Mouse (Mus musculus): Measurements from ENCODE around the gene Kcnk4. TPM values are rescaled to one million over a fixed set of nuclear protein-coding genes. Genes with fewer than 3 reads are reported as not detected.

Kcnk4 gene
- total RNA-seq, 2 experiments from 2014 or later, result 33.2 to 40.7 TPM

- intact Hi-C loops (cut with DNase I), result no loop called here
- no peak for DNase-seq (ENCODE audit: low spot score in 2 of 2)
Observed at GRCm38 (mm10) chr19:6969665-6970381, 35.5 kb upstream of the Kcnk4 start.

GRCm38 (mm10) chr19:6969291-6969664 is 35.0 kb upstream of the Kcnk4 start:
- intact Hi-C loops (cut with DNase I), result no loop called here

GRCm38 (mm10) chr19:6968491-6969271 is 34.4 kb upstream of the Kcnk4 start:
- DNase-seq (ENCODE audit: low spot score in 2 of 2), result no peak
- intact Hi-C loops (cut with DNase I), result no loop called here

More at GRCm38 (mm10) chr19:6969291-6969664, 35.0 kb upstream of the Kcnk4 start:
- DNase-seq (ENCODE audit: low spot score in 2 of 2), result no peak

- no peak for DNase-seq (ENCODE audit: low spot score in 2 of 2)
- intact Hi-C loops (cut with DNase I), result no loop called here
Observed at GRCm38 (mm10) chr19:6956461-6956860, 22.1 kb upstream of the Kcnk4 start.

GRCm38 (mm10) chr19:6955424-6955823 is 21.1 kb upstream of the Kcnk4 start:
- no peak for DNase-seq (ENCODE audit: low spot score in 2 of 2)
- intact Hi-C loops (cut with DNase I), result no loop called here

GRCm38 (mm10) chr19:6954046-6954445 is 19.7 kb upstream of the Kcnk4 start:
- DNase-seq (ENCODE audit: low spot score in 2 of 2), result no peak
- intact Hi-C loops (cut with DNase I), result no loop called here

GRCm38 (mm10) chr19:6952712-6953037 is 18.4 kb upstream of the Kcnk4 start:
- intact Hi-C loops (cut with DNase I), result no loop called here

GRCm38 (mm10) chr19:6951994-6952711 is 17.8 kb upstream of the Kcnk4 start:
- intact Hi-C loops (cut with DNase I), result loop anchor here (1.0 kb wide), 3 partner anchors 10 to 29 kb away; partner anchors contain the start of genes Gpr137 and Ppp1r14b
- DNase-seq (ENCODE audit: low spot score in 2 of 2), result peak; percentile 56 to 74

More at GRCm38 (mm10) chr19:6952712-6953037, 18.4 kb upstream of the Kcnk4 start:
- no peak for DNase-seq (ENCODE audit: low spot score in 2 of 2)

GRCm38 (mm10) chr19:6951381-6951968 is 17.2 kb upstream of the Kcnk4 start:
- DNase-seq (ENCODE audit: low spot score in 2 of 2), result peak; percentile 88 to 98
- intact Hi-C loops (cut with DNase I), result loop anchor here (1.0 kb wide), 3 partner anchors 9 to 28 kb away; partner anchors contain the start of genes Gpr137 and Ppp1r14b

- intact Hi-C loops (cut with DNase I), result loop anchor here (1.0 kb wide), 3 partner anchors 8 to 27 kb away; partner anchors contain the start of genes Gpr137 and Ppp1r14b
- peak; percentile 45 to 77 for DNase-seq (ENCODE audit: low spot score in 2 of 2)
Observed at GRCm38 (mm10) chr19:6950613-6951153, 16.4 kb upstream of the Kcnk4 start.

GRCm38 (mm10) chr19:6949951-6950350 is 15.6 kb upstream of the Kcnk4 start:
- intact Hi-C loops (cut with DNase I), result no loop called here
- no peak for DNase-seq (ENCODE audit: low spot score in 2 of 2)

- intact Hi-C loops (cut with DNase I), result no loop called here
- DNase-seq (ENCODE audit: low spot score in 2 of 2), result no peak
Observed at GRCm38 (mm10) chr19:6949532-6949931, 15.2 kb upstream of the Kcnk4 start.

- DNase-seq (ENCODE audit: low spot score in 2 of 2), result no peak
- intact Hi-C loops (cut with DNase I), result no loop called here
Observed at GRCm38 (mm10) chr19:6948186-6948585, 13.9 kb upstream of the Kcnk4 start.

- DNase-seq (ENCODE audit: low spot score in 2 of 2), result no peak
- intact Hi-C loops (cut with DNase I), result no loop called here
Observed at GRCm38 (mm10) chr19:6947742-6948141, 13.4 kb upstream of the Kcnk4 start.

- intact Hi-C loops (cut with DNase I), result loop anchor here (5.0 kb wide), 1 partner anchor 34 kb away; the partner anchor contains the start of gene Plcb3
- DNase-seq (ENCODE audit: low spot score in 2 of 2), result no peak
Observed at GRCm38 (mm10) chr19:6943709-6944108, 9.4 kb upstream of the Kcnk4 start.

GRCm38 (mm10) chr19:6942764-6943163 is 8.4 kb upstream of the Kcnk4 start:
- intact Hi-C loops (cut with DNase I), result loop anchor here (1.0 to 5.0 kb wide), 2 partner anchors 9 to 35 kb away; partner anchors contain the start of gene Plcb3

GRCm38 (mm10) chr19:6942249-6942691 is 8.0 kb upstream of the Kcnk4 start, which contains the start of gene Gpr137:
TSS of gene Gpr137 (minus strand) at chr19:6942480.
- peak; percentile 92 to 96 for DNase-seq (ENCODE audit: low spot score in 2 of 2)
- intact Hi-C loops (cut with DNase I), result loop anchor here (1.0 to 5.0 kb wide), 2 partner anchors 9 to 35 kb away; partner anchors contain the start of gene Plcb3

More at GRCm38 (mm10) chr19:6942764-6943163, 8.4 kb upstream of the Kcnk4 start:
- DNase-seq (ENCODE audit: low spot score in 2 of 2), result no peak

- peak; percentile 93 to 95 for DNase-seq (ENCODE audit: low spot score in 2 of 2)
- intact Hi-C loops (cut with DNase I), result loop anchor here (1.0 to 5.0 kb wide), 2 partner anchors 10 to 36 kb away; partner anchors contain the start of gene Plcb3
Observed at GRCm38 (mm10) chr19:6941372-6942248, 7.3 kb upstream of the Kcnk4 start, which contains the start of gene Bad. TSS of gene Bad (plus strand) at chr19:6941861.

All from left cerebral cortex, postnatal 25 days (tissue).